Comparison of ENCODE assay signal across 15 mouse cellular contexts in the genomic region with DNA sequence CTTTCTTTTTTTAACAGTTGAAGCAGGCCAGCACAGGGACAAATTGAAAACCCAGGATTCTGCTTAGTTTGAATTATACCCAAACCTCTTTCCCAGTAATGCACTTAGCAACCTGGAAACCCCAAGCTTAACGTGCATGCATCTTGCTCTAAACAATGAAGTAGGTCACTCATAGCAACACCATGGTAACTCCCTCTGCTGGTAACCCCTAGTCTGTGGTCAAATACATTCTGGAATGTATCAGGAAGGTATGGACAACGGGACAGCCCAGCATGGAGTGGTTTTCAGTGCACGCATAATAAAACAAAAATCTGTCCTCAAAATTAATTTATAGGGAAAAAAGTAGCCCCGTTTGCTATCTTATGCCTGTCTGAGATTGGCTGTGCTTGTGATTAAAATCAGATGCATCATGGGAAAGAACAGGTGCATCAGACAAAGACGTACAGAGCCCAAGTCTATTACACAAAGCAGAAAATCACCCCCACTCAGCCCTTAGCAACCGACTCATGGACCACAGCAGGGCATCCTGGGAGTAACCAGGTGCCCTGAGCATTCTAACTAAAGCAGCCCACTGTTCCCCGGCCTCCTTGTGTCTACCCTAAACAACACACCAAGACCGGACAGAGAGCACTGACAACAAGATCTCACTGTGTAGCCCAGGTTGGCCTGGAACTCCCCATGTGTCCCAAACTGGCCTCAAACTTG.
DNase-seq lines count a peak whose midpoint lies in the region; ATAC-seq and TF ChIP-seq lines count a peak whose summit lies in the region.
"Had no signal": no experiment of that assay in that cellular context is flagged by ENCODE, and none has a peak within 500 bp of the region (broad histone marks: within the 10 kb centered on the region; RNA-seq: fewer than 3 reads in every experiment).

No protein-coding gene starts in this region.

- 79% methylated on average over 8 of the region's 8 CpGs for WGBS in intestine, postnatal 0 days
- WGBS in intestine, embryonic 16.5 days, result 72% methylated on average over 8 of the region's 8 CpGs
- WGBS in hindbrain, embryonic 12.5 days, result 48% methylated on average over 8 of the region's 8 CpGs
- 31% methylated on average over 8 of the region's 8 CpGs for WGBS in neural tube, embryonic 14.5 days

- H3K4me2 ChIP-seq in intestine, postnatal 0 days (replicated peaks; ENCODE audit: low read depth), result no peak overlapping the region
- no peak overlapping the region for H3K4me2 ChIP-seq in intestine, embryonic 16.5 days (ENCODE audit: low read depth, low read length)
- H3K4me2 ChIP-seq in hindbrain, embryonic 12.5 days (replicated peaks), result no peak overlapping the region
- H3K4me2 ChIP-seq in neural tube, embryonic 14.5 days (ENCODE audit: low read depth, low read length), result no peak overlapping the region
- H3K4me2 ChIP-seq: kidney, embryonic 15.5 days; lung, embryonic 14.5 days had no signal

- TF ChIP-seq CTCF in intestine, postnatal 0 days (IDR thresholded peaks at IDR 0.05; ENCODE audit: low read depth), result 0 out of 2 replicates have a peak, but pooled peaks have one; percentile 8

- H3K4me1 ChIP-seq in intestine, postnatal 0 days (replicated peaks; ENCODE audit: control insufficient read depth, insufficient read depth, low read length), result no peaks in the 10 kb centered on the region
- no peaks in the 10 kb centered on the region for H3K4me1 ChIP-seq in intestine, embryonic 16.5 days (ENCODE audit: control insufficient read depth, insufficient read depth, low read length)
- peaks cover 11% of the 10 kb centered on the region for H3K4me1 ChIP-seq in hindbrain, embryonic 12.5 days
- no peaks in the 10 kb centered on the region for H3K4me1 ChIP-seq in neural tube, embryonic 14.5 days (ENCODE audit: control insufficient read depth, insufficient read depth, low read length)
- H3K4me1 ChIP-seq: kidney, embryonic 15.5 days had no signal

- H3K9me3 ChIP-seq in intestine, postnatal 0 days (ENCODE audit: control insufficient read depth), result no peaks in the 10 kb centered on the region
- H3K9me3 ChIP-seq in intestine, embryonic 16.5 days (ENCODE audit: control insufficient read depth, low read length), result no peaks in the 10 kb centered on the region
- H3K9me3 ChIP-seq in hindbrain, embryonic 12.5 days (replicated peaks), result no peaks in the 10 kb centered on the region
- no peaks in the 10 kb centered on the region for H3K9me3 ChIP-seq in neural tube, embryonic 14.5 days (ENCODE audit: control insufficient read depth, low read length)
- H3K9me3 ChIP-seq: heart, embryonic 10.5 days; kidney, embryonic 15.5 days; megakaryocyte, embryonic 14.5 days had no signal

- no peak overlapping the region for H3K4me3 ChIP-seq in intestine, postnatal 0 days (ENCODE audit: low read depth, low read length)
- H3K4me3 ChIP-seq in intestine, embryonic 16.5 days (ENCODE audit: low read length), result no peak overlapping the region
- no peak overlapping the region for H3K4me3 ChIP-seq in hindbrain, embryonic 12.5 days
- H3K4me3 ChIP-seq in neural tube, embryonic 14.5 days (ENCODE audit: low read depth, low read length), result no peak overlapping the region
- H3K4me3 ChIP-seq: heart, embryonic 10.5 days; kidney, embryonic 15.5 days; megakaryocyte, embryonic 14.5 days had no signal

- H3K36me3 ChIP-seq in intestine, postnatal 0 days (ENCODE audit: control insufficient read depth, insufficient read depth), result no peaks in the 10 kb centered on the region
- H3K36me3 ChIP-seq in intestine, embryonic 16.5 days (ENCODE audit: control insufficient read depth, insufficient read depth, low read length), result no peaks in the 10 kb centered on the region
- no peaks in the 10 kb centered on the region for H3K36me3 ChIP-seq in hindbrain, embryonic 12.5 days
- H3K36me3 ChIP-seq in neural tube, embryonic 14.5 days (ENCODE audit: control insufficient read depth, insufficient read depth, low read length), result no peaks in the 10 kb centered on the region
- H3K36me3 ChIP-seq: heart, embryonic 10.5 days; kidney, embryonic 15.5 days had no signal

- ATAC-seq in intestine, postnatal 0 days, result no peak
- ATAC-seq in intestine, embryonic 16.5 days, result no peak
- peak; percentile 68 for ATAC-seq in hindbrain, embryonic 12.5 days (ENCODE audit: low FRiP score)
- peak; percentile 13; the same call in 1 of the 2 replicates for ATAC-seq in neural tube, embryonic 14.5 days (ENCODE audit: low read depth)
- ATAC-seq: activated CD4-positive, CD25-positive, alpha-beta regulatory T cell, adult 4 months had no signal

- no peaks in the 10 kb centered on the region for H3K27me3 ChIP-seq in intestine, postnatal 0 days (replicated peaks; ENCODE audit: control insufficient read depth, insufficient read depth, low read length)
- H3K27me3 ChIP-seq in intestine, embryonic 16.5 days (replicated peaks; ENCODE audit: control insufficient read depth, insufficient read depth, low read length), result no peaks in the 10 kb centered on the region
- peaks cover 3% of the 10 kb centered on the region; the same call in 1 of the 2 replicates for H3K27me3 ChIP-seq in hindbrain, embryonic 12.5 days
- H3K27me3 ChIP-seq in neural tube, embryonic 14.5 days (ENCODE audit: control insufficient read depth, insufficient read depth, low read length), result no peaks in the 10 kb centered on the region
- H3K27me3 ChIP-seq: kidney, embryonic 15.5 days had no signal

- DNase-seq in embryo, embryonic 11 days, result peak; percentile 37
- DNase-seq in cerebellum, postnatal 36 days, result no peak
- DNase-seq in gastrocnemius, postnatal 25 days, result no peak
- DNase-seq: adrenal gland, postnatal 36 days; lung, embryonic 14.5 days; right cerebral cortex, postnatal 25 days; thymus, adult 18-20 months had no signal

- no peak overlapping the region for H3K9ac ChIP-seq in intestine, postnatal 0 days (ENCODE audit: low read depth, low read length)
- no peak overlapping the region for H3K9ac ChIP-seq in intestine, embryonic 16.5 days (ENCODE audit: low read depth, low read length)
- no peak overlapping the region for H3K9ac ChIP-seq in hindbrain, embryonic 12.5 days
- H3K9ac ChIP-seq in neural tube, embryonic 14.5 days (replicated peaks; ENCODE audit: low read depth, low read length), result no peak overlapping the region
- H3K9ac ChIP-seq: kidney, embryonic 15.5 days; lung, embryonic 14.5 days had no signal

- H3K27ac ChIP-seq in intestine, postnatal 0 days (ENCODE audit: low read depth, low read length), result no peak overlapping the region
- H3K27ac ChIP-seq in intestine, embryonic 16.5 days (ENCODE audit: low read length), result no peak overlapping the region
- H3K27ac ChIP-seq in hindbrain, embryonic 12.5 days, result peak overlapping the region; percentile 26
- H3K27ac ChIP-seq in neural tube, embryonic 14.5 days (ENCODE audit: low read depth, low read length), result peak overlapping the region; percentile 16; the same call in 1 of the 2 replicates
- H3K27ac ChIP-seq: kidney, embryonic 15.5 days had no signal

Comparison
In these comparisons a context has a peak if more than half of its experiments do, and no peak if none do; other contexts are left out.
1. ATAC-seq: peak in hindbrain, embryonic 12.5 days (single experiment) and neural tube, embryonic 14.5 days (single experiment); none in intestine, postnatal 0 days (single experiment) and intestine, embryonic 16.5 days (single experiment).
2. H3K27ac ChIP-seq: peak in hindbrain, embryonic 12.5 days (single experiment) and neural tube, embryonic 14.5 days (single experiment); none in intestine, postnatal 0 days (single experiment) and intestine, embryonic 16.5 days (single experiment).